Mouse (Mus musculus): ENCODE data around the gene Dynll1. TPM values are rescaled to one million over a fixed set of nuclear protein-coding genes. Genes with fewer than 3 reads are reported as not detected.
A peak's percentile ranks its signal among the peaks of the same experiment; 100 is the strongest.
"Not testable (repeated sequence)": the region's sequence is repeated elsewhere in the genome, so short reads cannot be mapped to it uniquely, and the experiment has no call there.

Dynll1 gene
- polyA plus RNA-seq, 1 experiment from 2014 or later, result 857 TPM

DNA sequence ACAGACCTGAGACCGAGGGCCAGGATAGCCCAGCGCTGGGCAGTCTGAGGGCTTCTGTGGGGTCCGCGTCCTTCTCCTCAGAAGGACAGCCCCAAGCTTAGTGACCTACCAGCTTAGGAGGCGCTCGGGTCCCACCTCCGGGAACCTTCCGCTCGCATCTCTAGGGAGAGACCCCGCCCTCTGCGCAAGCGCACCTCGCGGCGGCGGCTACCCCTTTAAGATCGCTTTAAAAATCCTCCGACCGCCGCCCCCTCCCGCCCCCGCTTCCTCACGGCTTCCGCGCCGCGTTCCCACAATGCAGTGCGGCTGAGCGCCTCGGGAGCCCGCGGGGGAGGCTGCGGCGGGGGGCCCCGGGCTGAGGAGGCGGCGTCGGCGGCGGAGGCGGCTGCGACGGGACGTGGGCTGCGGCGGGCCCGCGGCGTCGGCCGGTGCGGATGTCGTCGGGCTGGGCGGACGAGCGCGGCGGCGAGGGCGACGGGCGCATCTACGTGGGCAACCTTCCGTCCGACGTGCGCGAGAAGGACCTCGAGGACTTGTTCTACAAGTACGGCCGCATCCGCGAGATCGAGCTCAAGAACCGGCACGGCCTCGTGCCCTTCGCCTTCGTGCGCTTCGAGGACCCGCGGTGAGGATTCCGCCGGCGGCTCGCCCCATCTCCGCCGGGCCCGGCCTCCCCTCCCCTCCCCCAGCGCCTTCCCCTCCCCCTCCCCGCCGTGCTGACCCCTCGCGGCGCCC, 26.2 kb upstream of the Dynll1 start, which contains the start of gene Srsf9:
TSS of gene Srsf9 (plus strand) at position 303 of the 735 bp plus-strand sequence.
- peak; percentile 89 for ATAC-seq
- Histone ChIP-seq H3K4me1 (peaks cover 58% of the 10 kb centered on the region), H3K36me3 (peaks cover 33% of the 10 kb centered on the region), H3K27me3 (replicated peaks) (no peaks in the 10 kb centered on the region), H3K27ac (peak within 1 kb of the TSS; percentile 96), H3K4me2 (peak within 1 kb of the TSS; percentile 87), H3K4me3 (peak within 1 kb of the TSS; percentile 90), H3K9me3 (replicated peaks) (no peaks in the 10 kb centered on the region), H3K9ac (peak within 1 kb of the TSS; percentile 94)
- under 1% methylated on average over 89 of the region's 97 CpGs for WGBS (ENCODE audit: insufficient replicate concordance)

DNA sequence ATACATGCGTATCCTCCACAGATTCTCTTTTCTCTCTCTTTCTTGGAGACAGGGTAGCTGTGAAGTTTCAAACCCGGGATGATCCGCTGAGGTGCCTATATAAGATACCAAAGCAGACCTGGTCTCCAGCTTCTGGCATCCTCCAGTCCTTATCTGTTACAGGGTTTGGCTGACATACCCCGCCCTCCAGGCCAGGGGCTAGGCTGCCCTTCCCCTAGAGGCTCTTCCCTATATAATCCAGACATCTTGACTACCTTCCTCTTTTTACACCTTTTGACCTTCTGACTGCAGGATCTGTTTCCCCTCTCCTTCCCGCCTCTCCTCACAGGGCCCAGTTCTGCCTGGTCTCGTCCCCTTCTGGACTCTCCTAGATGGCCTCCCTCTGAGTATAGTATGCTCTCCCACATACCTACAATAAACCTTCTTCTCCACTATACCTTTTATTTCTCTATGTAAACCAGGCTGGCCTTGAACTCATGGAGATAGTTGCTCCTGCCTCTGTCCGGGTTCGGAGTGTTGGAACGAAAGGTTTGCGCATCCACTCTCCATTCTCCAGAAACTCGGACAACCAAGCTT, 25.5 kb upstream of the Dynll1 start:
- H3K4me2 ChIP-seq, result peak overlapping the region; percentile 87
- peaks cover 51% of the 10 kb centered on the region for H3K4me1 ChIP-seq
- peak; percentile 85 for ATAC-seq
- H3K27me3 ChIP-seq (replicated peaks), result no peaks in the 10 kb centered on the region
- peak overlapping the region; percentile 90 for H3K4me3 ChIP-seq
- H3K36me3 ChIP-seq, result peaks cover 26% of the 10 kb centered on the region
- no peaks in the 10 kb centered on the region for H3K9me3 ChIP-seq (replicated peaks)
- WGBS (ENCODE audit: insufficient replicate concordance), result 9% methylated on average over 11 of the region's 11 CpGs
- peak overlapping the region; percentile 94 for H3K9ac ChIP-seq
- peak overlapping the region; percentile 96 for H3K27ac ChIP-seq

DNA sequence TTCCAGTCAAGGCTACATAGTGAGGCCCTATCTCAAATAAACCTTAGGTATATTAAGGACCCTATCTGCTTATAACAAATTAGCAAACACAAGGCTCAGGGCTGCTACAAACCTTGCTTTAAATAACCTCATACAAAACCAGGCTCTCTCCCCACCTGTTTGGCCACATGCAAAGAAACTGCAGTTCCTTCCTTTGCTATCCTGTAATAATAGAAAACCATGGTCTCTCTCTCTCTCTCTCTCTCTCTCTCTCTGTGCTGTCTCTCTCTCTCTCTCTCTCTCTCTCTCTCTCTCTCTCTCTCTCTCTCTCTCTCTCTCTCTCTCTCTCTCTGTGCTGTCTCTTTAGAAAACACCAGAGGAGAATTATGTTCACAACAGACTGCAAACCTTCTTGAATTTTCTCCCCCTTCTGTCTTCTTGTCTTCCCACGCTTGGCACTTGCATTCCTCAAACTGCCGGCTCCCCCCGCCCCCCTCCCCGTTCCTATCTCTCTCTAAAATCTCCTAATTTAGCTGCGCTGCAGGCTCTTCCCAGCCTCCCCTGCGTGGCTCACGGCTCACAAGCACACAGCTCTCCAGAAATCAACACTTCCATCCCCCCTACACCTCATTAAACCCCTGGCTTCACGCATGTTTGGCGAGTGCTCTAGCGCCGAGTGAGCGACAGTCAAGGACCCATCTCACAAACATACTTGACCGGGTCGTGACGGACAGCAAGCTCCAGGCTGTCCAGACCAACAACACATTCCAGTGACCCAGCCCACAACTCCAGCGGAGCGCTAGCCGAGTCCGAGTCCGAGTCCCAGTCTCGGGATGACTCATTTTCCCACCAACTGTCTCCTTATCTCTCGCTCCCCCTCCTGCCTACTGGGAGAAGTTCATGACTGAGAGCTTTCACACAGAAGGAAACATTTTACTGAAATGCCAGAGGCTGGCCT, 18.5 kb upstream of the Dynll1 start:
- H3K9me3 ChIP-seq (replicated peaks), result no peaks in the 10 kb centered on the region
- H3K9ac ChIP-seq, result peak overlapping the region; percentile 71
- H3K4me1 ChIP-seq, result peaks cover 42% of the 10 kb centered on the region
- H3K27me3 ChIP-seq (replicated peaks), result no peaks in the 10 kb centered on the region
- 1% methylated on average over 22 of the region's 22 CpGs for WGBS (ENCODE audit: insufficient replicate concordance)
- H3K4me3 ChIP-seq, result peak overlapping the region; percentile 55
- H3K4me2 ChIP-seq, result peak overlapping the region; percentile 89
- H3K36me3 ChIP-seq, result no peaks in the 10 kb centered on the region
- H3K27ac ChIP-seq, result peak overlapping the region; percentile 74
- ATAC-seq, result peak; percentile 79

DNA sequence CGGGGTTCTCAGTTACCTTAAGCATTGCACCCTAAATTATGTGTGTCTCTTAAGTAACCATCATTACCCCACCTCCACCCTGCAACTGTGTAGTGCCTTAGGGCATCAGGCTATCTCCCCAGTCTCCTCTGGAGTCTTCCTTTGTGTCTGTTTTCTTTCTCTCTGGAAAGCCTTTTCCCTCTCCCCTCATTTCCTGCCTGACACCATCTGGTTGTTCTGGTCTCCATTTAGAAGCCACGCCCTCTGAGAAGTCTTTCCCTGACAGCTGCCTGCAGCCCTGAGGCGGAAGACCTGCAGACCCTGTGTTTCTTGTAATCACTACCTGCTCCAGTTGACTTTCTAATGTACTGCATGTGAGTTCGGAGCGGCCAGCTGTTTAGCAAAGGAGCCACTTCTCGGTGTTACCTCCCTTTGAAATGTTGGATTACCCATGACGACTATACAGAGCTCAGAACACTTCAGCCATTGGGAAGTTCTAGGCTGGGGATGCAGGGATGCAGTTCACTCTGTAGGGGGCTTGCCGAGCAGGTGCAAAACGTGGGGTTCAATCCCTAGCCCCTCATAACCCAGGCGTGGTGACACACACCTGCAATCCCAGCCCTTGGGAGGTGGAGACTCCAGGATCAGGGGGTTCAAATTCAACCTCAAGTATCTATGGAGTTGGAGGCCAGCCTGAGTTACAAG, 17.0 kb upstream of the Dynll1 start:
- ATAC-seq, result no peak
- Histone ChIP-seq H3K4me3 (no peak overlapping the region), H3K4me1 (peaks cover 56% of the 10 kb centered on the region), H3K36me3 (no peaks in the 10 kb centered on the region), H3K9ac (peak overlapping the region; percentile 44), H3K27me3 (replicated peaks) (no peaks in the 10 kb centered on the region), H3K27ac (peak overlapping the region; percentile 60), H3K9me3 (replicated peaks) (no peaks in the 10 kb centered on the region), H3K4me2 (peak overlapping the region; percentile 41)
- 13% methylated on average over 10 of the region's 10 CpGs for WGBS (ENCODE audit: insufficient replicate concordance)

DNA sequence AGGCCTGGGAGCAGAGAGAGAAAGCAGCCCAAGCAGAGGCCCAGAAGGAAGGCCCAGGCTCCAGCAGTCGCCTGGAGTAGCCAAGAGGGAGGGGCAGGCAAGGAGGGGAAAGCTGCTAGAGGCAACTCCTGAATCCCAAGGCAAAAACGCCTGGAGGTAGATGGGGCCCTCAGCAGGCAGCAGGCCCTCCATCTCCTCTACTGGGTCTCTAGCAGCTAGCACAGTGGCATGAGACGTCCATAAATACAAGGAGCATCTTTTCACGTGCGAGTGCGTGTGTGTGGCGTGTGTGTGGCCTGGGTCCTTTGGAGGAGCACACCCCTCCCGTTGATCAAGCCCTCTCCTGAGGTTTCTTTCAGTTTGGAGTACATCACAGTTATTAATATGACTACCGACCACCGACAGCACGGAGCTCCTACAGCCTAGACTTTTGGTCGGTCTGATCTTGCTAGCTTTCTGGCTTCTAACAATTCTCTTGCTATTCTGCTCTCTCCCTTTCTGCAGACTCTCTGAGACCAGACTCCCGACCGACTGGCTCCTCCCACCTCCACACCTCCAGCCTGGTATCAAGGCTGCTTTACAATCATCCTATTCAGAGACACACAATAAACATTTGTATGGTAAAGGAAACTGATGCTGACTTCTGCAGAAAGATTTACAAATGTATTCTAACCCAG, 16.3 kb upstream of the Dynll1 start:
- no peak for ATAC-seq
- Histone ChIP-seq H3K4me1 (peaks cover 63% of the 10 kb centered on the region), H3K9me3 (replicated peaks) (no peaks in the 10 kb centered on the region), H3K4me3 (no peak overlapping the region), H3K36me3 (no peaks in the 10 kb centered on the region), H3K27ac (peak overlapping the region; percentile 60), H3K4me2 (peak overlapping the region; percentile 41), H3K9ac (peak overlapping the region; percentile 12; the same call in 1 of the 2 replicates), H3K27me3 (replicated peaks) (no peaks in the 10 kb centered on the region)
- WGBS (ENCODE audit: insufficient replicate concordance), result 32% methylated on average over 14 of the region's 14 CpGs

DNA sequence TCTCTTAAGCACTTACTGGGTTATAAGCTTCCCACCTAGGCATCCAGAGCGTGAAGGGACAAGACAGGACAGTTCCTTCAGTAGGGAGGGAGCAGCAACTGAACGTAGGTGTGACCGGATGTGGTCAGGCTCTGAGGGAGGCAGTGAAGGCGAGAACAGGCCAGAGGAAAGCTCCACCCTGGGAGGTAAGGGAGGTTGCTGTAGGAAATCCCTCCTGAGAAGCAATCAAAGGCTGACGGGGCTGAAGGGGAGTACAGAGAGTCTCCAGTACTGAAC, 12.8 kb upstream of the Dynll1 start:
- Histone ChIP-seq H3K27ac (peak overlapping the region; percentile 81), H3K36me3 (no peaks in the 10 kb centered on the region), H3K27me3 (replicated peaks) (no peaks in the 10 kb centered on the region), H3K9ac (peak overlapping the region; percentile 40; the same call in 1 of the 2 replicates), H3K9me3 (replicated peaks) (no peaks in the 10 kb centered on the region), H3K4me2 (peak overlapping the region; percentile 59), H3K4me3 (no peak overlapping the region), H3K4me1 (peaks cover 55% of the 10 kb centered on the region)
- no peak; the same call in 1 of the 2 replicates for ATAC-seq
- WGBS (ENCODE audit: insufficient replicate concordance), result 16% methylated on average over 5 of the region's 5 CpGs

DNA sequence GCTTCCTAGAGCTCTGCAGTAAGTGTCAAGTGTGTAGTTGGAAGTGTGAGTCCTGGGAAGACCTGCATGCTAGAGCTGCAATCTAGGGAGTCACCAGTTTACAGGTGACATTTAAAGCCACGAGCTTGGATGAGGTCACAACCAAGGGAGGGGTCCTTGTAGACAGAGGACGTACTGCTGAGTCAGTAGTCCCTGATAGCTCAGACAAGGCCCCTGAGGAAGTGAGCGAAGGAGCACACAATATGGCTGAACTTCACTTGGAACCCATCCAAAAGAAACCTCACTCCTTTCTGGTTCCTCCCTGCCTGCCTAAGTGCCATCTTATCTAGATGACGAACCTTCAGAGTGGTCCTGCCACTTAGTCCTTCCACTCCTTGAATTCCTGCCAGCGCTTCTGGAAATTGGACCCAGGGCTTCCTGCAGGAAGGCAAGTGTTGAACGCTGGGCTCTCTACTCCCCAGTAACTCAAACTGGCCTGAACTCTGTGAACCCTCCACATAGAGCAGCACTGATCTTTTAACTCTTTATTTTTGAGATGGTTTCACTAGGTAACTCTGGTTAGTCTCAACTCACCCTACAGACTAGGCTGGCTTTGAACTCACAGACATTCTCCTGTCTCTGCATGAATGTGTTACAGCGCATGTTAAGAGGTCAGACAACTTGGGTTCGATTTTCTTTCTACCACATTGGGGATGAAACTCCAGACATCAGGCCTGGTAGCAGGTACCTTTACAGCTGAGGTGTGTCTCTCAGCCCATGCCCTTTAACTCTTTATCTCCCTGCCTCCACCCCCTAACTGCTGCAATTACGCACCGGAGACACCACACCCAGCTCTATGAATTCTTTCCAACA, 12.2 kb upstream of the Dynll1 start:
- Histone ChIP-seq H3K27ac (peak overlapping the region; percentile 81), H3K36me3 (no peaks in the 10 kb centered on the region), H3K4me2 (peak overlapping the region; percentile 59), H3K4me3 (no peak overlapping the region), H3K27me3 (replicated peaks) (no peaks in the 10 kb centered on the region), H3K9me3 (replicated peaks) (no peaks in the 10 kb centered on the region), H3K9ac (peak overlapping the region; percentile 40; the same call in 1 of the 2 replicates), H3K4me1 (peaks cover 49% of the 10 kb centered on the region)
- ATAC-seq, result peak; percentile 79
- WGBS (ENCODE audit: insufficient replicate concordance), result 37% methylated on average over 10 of the region's 10 CpGs

DNA sequence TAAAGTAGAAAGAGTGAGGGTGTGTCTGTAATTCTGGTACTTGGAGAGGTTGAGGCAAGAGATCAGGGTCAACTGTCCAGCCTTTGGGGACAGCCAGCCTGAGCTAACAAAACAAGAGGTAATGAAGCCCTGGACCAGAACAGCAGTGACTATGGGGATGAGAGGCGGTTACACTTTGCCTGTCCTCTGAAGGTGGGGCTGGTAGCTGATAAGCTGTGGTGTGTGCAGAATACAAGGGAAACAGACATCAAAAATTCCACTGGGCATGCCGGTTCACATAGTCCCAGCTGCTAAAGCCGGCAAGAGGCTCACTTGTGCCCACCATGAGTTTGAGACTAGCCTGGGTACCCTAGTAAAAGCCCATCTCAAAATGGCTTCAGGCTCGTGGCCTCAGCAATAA, 11.6 kb upstream of the Dynll1 start:
- Histone ChIP-seq H3K4me1 (peaks cover 42% of the 10 kb centered on the region), H3K27ac (peak overlapping the region; percentile 81), H3K4me3 (no peak overlapping the region), H3K9ac (peak overlapping the region; percentile 40; the same call in 1 of the 2 replicates), H3K27me3 (replicated peaks) (no peaks in the 10 kb centered on the region), H3K9me3 (replicated peaks) (no peaks in the 10 kb centered on the region), H3K36me3 (no peaks in the 10 kb centered on the region), H3K4me2 (peak overlapping the region; percentile 59)
- WGBS (ENCODE audit: insufficient replicate concordance), result 32% methylated on average over 4 of the region's 4 CpGs
- ATAC-seq, result peak; percentile 83

DNA sequence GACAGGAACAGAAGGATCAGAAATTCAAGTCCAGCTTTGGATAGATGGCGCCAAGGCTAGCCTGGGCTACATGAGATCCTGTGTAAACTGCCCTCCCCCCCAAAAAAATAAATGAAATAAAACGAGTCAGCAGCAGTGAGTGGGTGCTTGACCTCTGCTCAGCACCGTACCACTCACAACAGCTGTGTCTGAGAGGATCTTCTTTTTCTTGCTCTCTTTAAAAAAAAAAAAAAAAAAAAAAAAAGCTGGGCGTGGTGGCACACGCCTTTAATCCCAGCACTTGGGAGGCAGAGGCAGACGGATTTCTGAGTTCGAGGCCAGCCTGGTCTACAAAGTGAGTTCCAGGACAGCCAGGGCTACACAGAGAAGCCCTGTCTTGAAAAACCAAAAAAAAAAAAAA, 1.4 kb upstream of the Dynll1 start:
- H3K9ac ChIP-seq, result peak overlapping the region; percentile 78
- H3K4me3 ChIP-seq, result peak overlapping the region; percentile 89
- H3K4me2 ChIP-seq, result peak overlapping the region; percentile 95
- H3K27ac ChIP-seq, result peak overlapping the region; percentile 89
- H3K4me1 ChIP-seq, result peaks cover 37% of the 10 kb centered on the region
- ATAC-seq; H3K27me3 ChIP-seq (replicated peaks); H3K9me3 ChIP-seq (replicated peaks): not testable (repeated sequence)
- peaks cover 24% of the 10 kb centered on the region for H3K36me3 ChIP-seq
- WGBS (ENCODE audit: insufficient replicate concordance), result 77% methylated on average over 3 of the region's 7 CpGs

DNA sequence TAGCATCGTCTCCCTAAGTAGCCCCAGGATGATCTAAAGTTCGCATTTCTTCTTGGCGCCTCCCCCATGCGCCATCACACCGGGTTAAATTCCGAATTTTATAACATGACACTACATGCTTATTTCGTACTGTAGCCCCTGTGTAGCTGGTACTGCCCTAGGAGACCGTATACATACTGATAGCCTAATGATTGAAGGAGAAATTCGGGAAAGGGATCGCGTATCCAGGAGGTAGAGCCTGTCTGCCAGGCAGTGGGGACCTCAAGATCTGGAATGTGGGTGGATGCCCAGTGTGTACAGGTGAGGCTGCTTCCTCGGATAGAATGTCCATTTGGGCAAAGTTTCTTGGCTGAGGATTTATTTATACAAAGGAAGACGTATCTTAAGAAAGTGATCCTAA, 816 bp upstream of the Dynll1 start:
- H3K4me2 ChIP-seq, result peak overlapping the region; percentile 95

More for the DNA sequence above, 816 bp upstream of the Dynll1 start:
- Histone ChIP-seq H3K27ac (peak overlapping the region; percentile 89), H3K36me3 (peaks cover 30% of the 10 kb centered on the region), H3K4me3 (peak overlapping the region; percentile 89), H3K9me3 (replicated peaks) (no peaks in the 10 kb centered on the region), H3K27me3 (replicated peaks) (no peaks in the 10 kb centered on the region), H3K4me1 (peaks cover 42% of the 10 kb centered on the region), H3K9ac (peak overlapping the region; percentile 78)
- 31% methylated on average over 13 of the region's 13 CpGs for WGBS (ENCODE audit: insufficient replicate concordance)
- ATAC-seq, result no peak

Measured in liver, embryonic 12.5 days (tissue).